Mouse (Mus musculus) forebrain, embryonic 15.5 days (tissue): ENCODE results near the gene Atg9b. TPM values are rescaled to one million over a fixed set of nuclear protein-coding genes. Genes with fewer than 3 reads are reported as not detected.

ENCODE experiments used
- ATAC-seq: fragments of 200-750 bp; cut with Nextera tagmentation; replicated peaks from 2 replicates; pipeline ENCODE4 v1.8.0; 2017; ENCODE audit warnings: mild to moderate bottlenecking, moderate TSS enrichment, moderate library complexity
- H3K27ac ChIP-seq: fragments of 300-500 bp; sonication (generic); replicated peaks from 2 replicates; pipeline ENCODE4 v1.5.1; 2015; ENCODE audit warnings: mild to moderate bottlenecking, inconsistent platforms
- H3K27me3 ChIP-seq: fragments of 300-500 bp; sonication (generic); 2 replicates; pipeline ENCODE4 v1.6.1; 2015; ENCODE audit warnings: inconsistent platforms
- H3K36me3 ChIP-seq: fragments of 300-500 bp; sonication (generic); 2 replicates; pipeline ENCODE4 v1.6.1; 2015; ENCODE audit warnings: mild to moderate bottlenecking, inconsistent platforms
- H3K4me1 ChIP-seq: fragments of 300-500 bp; sonication (generic); 2 replicates; pipeline ENCODE4 v1.6.1; 2015; ENCODE audit warnings: inconsistent platforms
- H3K4me2 ChIP-seq: fragments of 300-500 bp; sonication (generic); replicated peaks from 2 replicates; pipeline ENCODE4 v1.6.1; 2015; ENCODE audit warnings: mild to moderate bottlenecking, inconsistent platforms
- H3K4me3 ChIP-seq: fragments of 300-500 bp; sonication (generic); 2 replicates; pipeline ENCODE4 v1.5.1; 2015; ENCODE audit warnings: mild to moderate bottlenecking, inconsistent platforms
- H3K9ac ChIP-seq: fragments of 300-500 bp; sonication (generic); replicated peaks from 2 replicates; pipeline ENCODE4 v1.6.1; 2015; ENCODE audit warnings: mild to moderate bottlenecking, inconsistent platforms
- H3K9me3 ChIP-seq: fragments of 300-500 bp; sonication (generic); 2 replicates; pipeline ENCODE4 v1.6.1; 2016; ENCODE audit warnings: inconsistent platforms
- WGBS: fragments of 180-500 bp; shearing (Covaris S2); methylation state at CpG from one replicate; pipeline ENCODE4 v1.1.7; 2015; ENCODE audit warnings: mixed read lengths; 5-methylcytosine and 5-hydroxymethylcytosine counted together
- polyA plus RNA-seq: library from polyadenylated mRNA; unstranded; fragments of >200 nt; fragmentation: Nextera tagmentation; extraction: Ambion mirVana; gene quantifications from 2 replicates; pipeline ENCODE4 v1.2.1, GENCODE M21; 2015

The Atg9b gene
- polyA plus RNA-seq, 1 experiment from 2014 or later = 0.93 TPM

DNA sequence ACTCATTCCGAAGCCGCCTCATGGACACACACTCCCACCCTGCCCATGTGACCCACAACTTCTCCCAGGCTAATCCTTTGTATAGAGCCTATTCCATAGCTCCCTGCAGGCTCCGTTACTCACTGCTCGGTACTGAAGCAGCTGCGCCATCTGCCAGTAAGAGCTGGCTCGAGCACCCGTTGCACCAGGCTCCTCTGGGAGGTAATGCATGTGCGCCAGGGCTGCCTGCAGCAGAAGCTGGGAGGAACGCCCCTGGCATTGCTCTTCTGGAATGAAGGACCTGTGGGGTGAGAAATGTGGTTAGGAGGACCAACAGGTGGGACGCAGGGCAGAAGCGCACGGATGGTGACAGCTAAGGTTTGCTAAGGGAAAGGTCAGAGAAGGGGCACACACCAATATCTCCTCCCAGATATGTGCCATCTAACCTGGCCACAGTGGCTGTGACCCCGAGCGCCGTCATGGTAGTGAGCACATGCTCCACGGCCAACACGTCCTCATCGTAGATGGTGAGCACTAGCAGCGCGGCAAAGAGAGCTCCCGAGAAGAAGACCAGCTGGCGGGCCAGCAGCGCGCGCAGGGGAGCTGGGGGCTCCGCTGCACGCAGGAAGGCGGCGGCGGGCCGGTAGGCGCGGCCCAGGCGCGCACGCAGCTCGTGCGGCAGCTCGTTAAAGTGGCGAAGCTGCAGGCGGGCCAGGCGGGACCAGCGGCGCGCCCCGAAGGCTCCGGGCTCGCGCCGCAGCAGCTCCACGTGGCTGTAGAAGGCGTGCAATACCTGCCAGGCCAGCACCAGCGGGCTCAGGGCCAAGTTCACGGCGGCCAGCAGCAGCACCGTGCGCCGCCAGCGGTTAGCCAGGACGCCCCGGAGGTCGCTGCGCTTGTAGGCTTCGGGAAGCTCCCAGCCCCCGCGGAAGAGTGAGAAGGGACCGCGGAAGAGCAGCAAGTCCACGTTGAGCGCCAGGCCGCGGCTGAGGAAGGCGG, 4.4 kb downstream of the Atg9b start:
- peak overlapping the region; percentile 98 for H3K4me2 ChIP-seq
- WGBS = 2% methylated on average over 73 of the region's 73 CpGs
- H3K9ac ChIP-seq = peak overlapping the region; percentile 55
- no peaks in the 10 kb centered on the region for H3K9me3 ChIP-seq
- H3K4me1 ChIP-seq = peaks cover 31% of the 10 kb centered on the region
- ATAC-seq = peak; percentile 68
- H3K4me3 ChIP-seq = peak overlapping the region; percentile 52
- no peak overlapping the region for H3K27ac ChIP-seq
- peaks cover 34% of the 10 kb centered on the region for H3K27me3 ChIP-seq
- H3K36me3 ChIP-seq = no peaks in the 10 kb centered on the region

DNA sequence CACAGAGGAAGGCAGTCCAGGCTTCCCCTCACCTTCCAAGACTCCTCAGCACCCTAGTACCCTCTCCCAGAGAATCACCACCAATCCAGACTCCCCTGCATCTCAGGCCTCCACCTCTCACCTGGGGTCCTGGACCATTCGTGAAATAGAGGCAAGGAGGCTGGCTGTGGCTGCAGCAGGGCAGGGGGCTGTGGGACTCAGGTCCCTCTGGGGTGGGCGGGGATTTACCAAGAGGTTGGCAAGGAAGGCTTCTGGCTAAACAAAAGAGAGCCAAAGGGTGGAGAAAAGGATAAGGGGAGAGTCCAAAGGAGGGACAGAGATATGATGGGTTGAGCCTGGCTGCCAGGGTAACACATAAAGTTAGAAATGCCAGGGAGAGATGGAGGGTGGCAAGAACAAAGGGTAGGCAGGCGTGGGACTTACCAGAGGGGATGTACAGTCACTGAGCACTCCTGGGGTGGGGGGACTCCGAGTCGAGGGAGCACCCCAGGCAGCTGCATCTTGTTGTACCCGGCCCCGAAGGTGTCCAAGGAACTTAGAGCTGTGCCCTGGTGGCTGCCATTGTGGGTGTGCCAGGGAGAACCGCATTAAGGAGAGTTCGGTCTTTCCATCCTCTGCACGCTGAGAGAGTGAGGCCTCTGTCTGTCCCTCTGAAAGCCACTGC, 5.9 kb downstream of the Atg9b start:
- Histone ChIP-seq H3K27me3 (peaks cover 34% of the 10 kb centered on the region), H3K4me1 (peaks cover 31% of the 10 kb centered on the region), H3K36me3 (no peaks in the 10 kb centered on the region), H3K4me3 (no peak overlapping the region), H3K27ac (no peak overlapping the region), H3K4me2 (no peak overlapping the region), H3K9me3 (no peaks in the 10 kb centered on the region), H3K9ac (no peak overlapping the region)
- ATAC-seq = no peak
- 83% methylated on average over 10 of the region's 10 CpGs for WGBS

GRCm38 (mm10) chr5:24385374-24385773, 6.6 kb downstream of the Atg9b start:
- H3K27me3 ChIP-seq = peaks cover 34% of the 10 kb centered on the region

DNA sequence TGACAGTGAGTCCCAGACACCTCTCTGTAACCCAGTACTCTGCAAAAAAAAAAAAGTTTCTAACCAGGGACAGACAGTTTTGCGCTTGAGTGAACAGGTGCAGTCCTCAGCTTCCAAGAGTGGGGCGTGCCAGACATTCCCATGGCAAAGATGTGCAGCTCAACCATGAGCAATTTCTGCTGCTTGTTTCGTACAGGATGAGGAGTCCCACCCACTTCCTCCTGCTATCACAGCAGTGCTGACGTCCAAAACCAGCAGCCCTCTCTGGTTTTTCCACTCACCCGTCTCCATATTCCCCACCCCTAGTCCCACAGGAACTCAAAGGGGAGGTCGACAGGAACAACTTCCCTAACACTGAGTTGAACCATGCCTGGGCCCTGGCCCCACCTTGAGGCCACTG, 7.5 kb downstream of the Atg9b start:
- H3K9me3 ChIP-seq = no peaks in the 10 kb centered on the region
- H3K27me3 ChIP-seq = peaks cover 27% of the 10 kb centered on the region
- peak overlapping the region; percentile 55; the same call in 1 of the 2 replicates for H3K4me2 ChIP-seq
- no peak overlapping the region for H3K27ac ChIP-seq
- H3K4me3 ChIP-seq = no peak overlapping the region
- WGBS = 72% methylated on average over 6 of the region's 6 CpGs
- H3K36me3 ChIP-seq = no peaks in the 10 kb centered on the region
- ATAC-seq = no peak
- no peak overlapping the region for H3K9ac ChIP-seq
- H3K4me1 ChIP-seq = peaks cover 31% of the 10 kb centered on the region

More at GRCm38 (mm10) chr5:24385374-24385773, 6.6 kb downstream of the Atg9b start:
- 91% methylated on average over 5 of the region's 5 CpGs for WGBS
- H3K4me1 ChIP-seq = peaks cover 31% of the 10 kb centered on the region
- no peaks in the 10 kb centered on the region for H3K36me3 ChIP-seq
- H3K9ac ChIP-seq = no peak overlapping the region
- H3K4me3 ChIP-seq = no peak overlapping the region
- H3K27ac ChIP-seq = no peak overlapping the region
- no peak overlapping the region for H3K4me2 ChIP-seq
- no peak for ATAC-seq
- no peaks in the 10 kb centered on the region for H3K9me3 ChIP-seq

DNA sequence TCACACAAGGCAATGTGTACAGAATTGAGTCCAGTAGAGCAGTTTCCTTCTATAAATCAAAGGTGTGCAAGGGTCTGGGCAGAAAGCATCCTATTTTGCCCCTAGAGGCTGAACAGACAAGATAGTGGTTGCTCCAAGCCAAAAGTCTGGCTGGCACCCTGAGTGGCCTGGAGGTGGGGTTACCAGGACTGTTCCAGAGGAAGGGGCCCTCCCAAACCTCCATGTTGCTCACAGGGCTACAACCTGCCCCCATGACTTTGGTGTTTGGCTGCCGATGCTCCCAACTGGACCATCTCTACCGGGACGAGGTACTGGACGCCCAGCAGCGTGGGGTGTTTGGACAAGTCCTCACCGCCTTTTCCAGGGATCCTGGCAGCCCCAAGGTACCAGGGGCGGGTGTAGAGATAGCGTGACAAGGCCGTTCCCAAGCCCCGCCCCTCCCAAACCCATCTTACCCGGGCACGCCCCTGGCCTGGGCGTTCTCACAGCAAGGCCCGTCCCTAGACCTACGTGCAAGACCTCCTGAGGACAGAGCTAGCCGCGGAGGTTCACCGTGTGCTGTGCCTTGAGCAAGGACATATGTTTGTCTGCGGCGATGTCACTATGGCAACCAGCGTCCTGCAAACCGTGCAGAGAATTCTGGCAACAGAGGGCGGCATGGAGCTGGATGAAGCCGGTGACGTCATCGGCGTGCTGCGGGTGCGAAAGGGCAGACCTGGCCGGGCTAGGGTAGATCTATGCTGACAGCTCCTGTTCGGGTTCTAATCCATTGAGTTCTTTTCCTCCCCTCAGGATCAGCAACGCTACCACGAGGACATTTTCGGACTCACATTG, 8.7 kb downstream of the Atg9b start:
- no peaks in the 10 kb centered on the region for H3K9me3 ChIP-seq
- ATAC-seq = peak; percentile 79
- H3K27ac ChIP-seq = peak overlapping the region; percentile 41
- no peaks in the 10 kb centered on the region for H3K36me3 ChIP-seq
- peak overlapping the region; percentile 55 for H3K4me2 ChIP-seq
- H3K4me1 ChIP-seq = peaks cover 29% of the 10 kb centered on the region
- peak overlapping the region; percentile 46 for H3K9ac ChIP-seq
- H3K4me3 ChIP-seq = peak overlapping the region; percentile 50
- WGBS = 1% methylated on average over 34 of the region's 34 CpGs
- H3K27me3 ChIP-seq = peaks cover 18% of the 10 kb centered on the region

DNA sequence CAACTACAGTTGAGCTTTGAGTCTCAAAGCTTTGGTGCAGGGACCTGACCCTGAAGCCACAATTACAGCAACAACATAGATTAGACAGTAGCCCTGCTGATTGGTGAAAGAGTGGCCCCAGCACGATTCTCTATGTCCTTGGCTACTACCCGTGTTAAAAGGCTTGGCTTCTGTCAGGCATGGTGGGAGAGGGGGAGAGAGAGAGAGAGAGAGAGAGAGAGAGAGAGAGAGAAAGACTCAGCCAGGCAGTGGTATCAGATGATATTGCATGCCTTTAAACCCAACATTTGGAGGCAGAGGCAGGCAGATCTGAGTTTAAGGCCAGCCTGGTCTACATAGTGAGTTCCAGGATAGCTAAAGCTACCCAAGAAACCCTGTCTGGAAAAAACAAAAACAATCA, 10.0 kb downstream of the Atg9b start:
- Histone ChIP-seq H3K9ac (no peak overlapping the region), H3K4me3 (no peak overlapping the region), H3K36me3 (no peaks in the 10 kb centered on the region), H3K27ac (no peak overlapping the region), H3K4me1 (peaks cover 16% of the 10 kb centered on the region), H3K27me3 (peaks cover 11% of the 10 kb centered on the region; the same call in 1 of the 2 replicates), H3K9me3 (no peaks in the 10 kb centered on the region), H3K4me2 (no peak overlapping the region)
- WGBS = 54% methylated on average over 2 of the region's 2 CpGs
- ATAC-seq = no peak

DNA sequence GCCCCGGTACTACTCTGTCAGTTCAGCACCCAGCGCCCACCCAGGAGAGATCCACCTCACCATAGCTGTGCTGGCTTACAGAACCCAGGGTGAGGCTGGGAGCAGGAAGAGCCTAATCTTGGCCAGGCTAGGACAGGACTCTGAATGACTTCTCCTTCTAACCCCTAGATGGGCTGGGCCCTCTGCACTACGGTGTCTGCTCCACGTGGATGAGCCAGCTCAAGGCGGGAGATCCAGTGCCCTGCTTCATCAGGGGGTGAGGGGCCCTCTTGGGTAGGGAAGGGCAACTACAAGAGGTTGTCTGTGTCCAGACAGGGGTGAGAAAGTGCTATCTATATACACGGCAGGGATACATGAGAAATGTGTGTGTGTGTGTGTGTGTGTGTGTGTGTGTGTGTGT, 10.5 kb downstream of the Atg9b start:
- Histone ChIP-seq H3K27me3 (peaks cover 10% of the 10 kb centered on the region; the same call in 1 of the 2 replicates), H3K4me2 (no peak overlapping the region), H3K4me3 (no peak overlapping the region), H3K9me3 (no peaks in the 10 kb centered on the region), H3K27ac (no peak overlapping the region), H3K4me1 (peaks cover 15% of the 10 kb centered on the region), H3K36me3 (no peaks in the 10 kb centered on the region), H3K9ac (no peak overlapping the region)
- ATAC-seq = no peak
- 76% methylated on average over 6 of the region's 6 CpGs for WGBS

DNA sequence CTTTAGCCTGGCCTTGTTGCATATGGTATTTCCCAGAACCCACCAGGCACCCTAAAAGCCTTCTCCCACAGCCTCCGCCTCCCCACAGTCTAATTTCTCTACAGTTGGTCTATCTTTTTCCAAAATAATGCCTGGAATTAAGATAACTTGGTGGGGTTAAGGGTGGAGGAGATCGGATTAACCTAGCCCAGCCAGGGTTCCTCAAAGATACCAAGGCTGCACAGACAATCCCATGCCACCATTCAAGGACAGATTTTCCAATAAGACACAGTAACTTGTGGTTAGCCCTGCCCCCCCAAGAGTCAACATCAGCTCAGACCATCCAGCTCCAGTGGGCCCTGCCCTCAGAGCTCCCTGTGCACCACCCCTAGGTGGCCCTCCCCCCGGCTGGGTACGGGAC, 11.4 kb downstream of the Atg9b start:
- H3K4me3 ChIP-seq = no peak overlapping the region
- ATAC-seq = no peak
- H3K27ac ChIP-seq = no peak overlapping the region
- H3K27me3 ChIP-seq = peaks cover 2% of the 10 kb centered on the region; the same call in 1 of the 2 replicates
- peaks cover 15% of the 10 kb centered on the region for H3K4me1 ChIP-seq
- no peaks in the 10 kb centered on the region for H3K36me3 ChIP-seq
- no peaks in the 10 kb centered on the region for H3K9me3 ChIP-seq
- no peak overlapping the region for H3K4me2 ChIP-seq
- no peak overlapping the region for H3K9ac ChIP-seq
- WGBS = 91% methylated on average over 4 of the region's 4 CpGs

DNA sequence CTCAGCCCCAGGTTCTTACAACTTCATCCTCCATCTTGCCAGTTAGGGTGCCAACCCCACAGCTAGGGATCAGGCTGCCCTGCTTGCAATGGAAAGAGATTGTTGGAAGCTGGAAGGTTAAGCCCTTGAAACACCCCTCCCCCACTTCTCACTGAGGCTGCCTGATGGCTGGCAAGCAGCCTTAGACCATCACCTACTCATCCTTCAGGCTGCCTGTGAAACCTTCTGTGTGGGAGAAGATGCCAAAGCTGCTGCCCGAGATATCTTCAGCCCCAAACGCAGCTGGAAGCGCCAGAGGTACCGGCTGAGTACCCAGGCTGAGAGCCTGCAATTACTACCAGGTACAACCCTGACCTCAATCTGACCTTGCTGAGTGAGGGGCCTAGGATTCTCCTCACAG, 12.4 kb downstream of the Atg9b start:
- ATAC-seq = no peak
- no peaks in the 10 kb centered on the region for H3K9me3 ChIP-seq
- H3K9ac ChIP-seq = no peak overlapping the region
- H3K4me3 ChIP-seq = no peak overlapping the region
- no peak overlapping the region for H3K4me2 ChIP-seq
- 82% methylated on average over 4 of the region's 4 CpGs for WGBS
- H3K27ac ChIP-seq = no peak overlapping the region
- H3K27me3 ChIP-seq = no peaks in the 10 kb centered on the region
- no peaks in the 10 kb centered on the region for H3K36me3 ChIP-seq
- H3K4me1 ChIP-seq = peaks cover 19% of the 10 kb centered on the region

DNA sequence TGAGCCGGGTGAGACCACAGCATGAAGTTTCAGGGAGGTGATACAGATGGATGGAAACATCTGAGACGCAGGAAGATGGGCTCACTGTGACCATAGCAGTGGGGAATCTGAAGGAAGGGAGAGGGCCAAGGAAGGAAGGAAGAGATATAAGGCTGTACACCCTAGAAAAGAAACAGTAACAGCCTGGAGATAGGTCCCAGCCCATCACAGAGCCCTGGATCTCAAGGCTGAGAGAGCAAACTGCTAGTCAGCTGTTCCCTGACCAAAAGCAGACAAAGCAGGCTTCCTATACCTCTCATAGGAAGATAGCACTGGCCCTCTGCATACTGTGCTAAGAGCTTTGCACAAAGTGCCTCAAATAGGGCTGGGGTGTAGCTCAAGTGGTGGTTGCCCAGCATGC, 13.2 kb downstream of the Atg9b start:
- Histone ChIP-seq H3K9ac (no peak overlapping the region), H3K27me3 (no peaks in the 10 kb centered on the region), H3K4me1 (peaks cover 19% of the 10 kb centered on the region), H3K27ac (no peak overlapping the region), H3K36me3 (no peaks in the 10 kb centered on the region), H3K4me2 (no peak overlapping the region), H3K4me3 (no peak overlapping the region), H3K9me3 (no peaks in the 10 kb centered on the region)
- WGBS = 71% methylated on average over 2 of the region's 2 CpGs
- ATAC-seq = no peak

GRCm38 (mm10) chr5:24374666-24375328, 17.1 kb downstream of the Atg9b start:
- WGBS = 57% methylated on average over 7 of the region's 7 CpGs
- Histone ChIP-seq H3K27me3 (no peaks in the 10 kb centered on the region), H3K36me3 (no peaks in the 10 kb centered on the region), H3K4me3 (no peak overlapping the region), H3K27ac (no peak overlapping the region), H3K4me1 (peaks cover 12% of the 10 kb centered on the region), H3K4me2 (no peak overlapping the region), H3K9me3 (no peaks in the 10 kb centered on the region), H3K9ac (no peak overlapping the region)
- no peak for ATAC-seq
